Mouse (Mus musculus) kidney, embryonic 16.5 days (tissue): ENCODE measurements at regions not wholly inside any gene's neighbourhood (a gene's known extent, or its start where the extent isn't known, plus 50 kb on each side); places are given as distances from the start of the nearest gene placed in this dataset.

Experiments
- ATAC-seq: fragments of 200-750 bp; cut with Nextera tagmentation; 2 replicates; pipeline ENCODE4 v1.8.0; 2017; ENCODE audit warnings: moderate TSS enrichment; ENCODE audit not compliant: low FRiP score, low TSS enrichment
- H3K27ac ChIP-seq: fragments of 300-500 bp; sonication (generic); 2 replicates; pipeline ENCODE4 v1.5.1; 2014; ENCODE audit warnings: low read length
- H3K27me3 ChIP-seq: fragments of 300-500 bp; sonication (generic); 2 replicates; pipeline ENCODE4 v1.6.1; 2014; ENCODE audit warnings: low read length, control low read depth, mixed read lengths; ENCODE audit not compliant: insufficient read depth
- H3K36me3 ChIP-seq: fragments of 300-500 bp; sonication (generic); 2 replicates; pipeline ENCODE4 v1.6.1; 2014; ENCODE audit warnings: low read length, control low read depth, mixed read lengths; ENCODE audit not compliant: insufficient read depth
- H3K4me1 ChIP-seq: fragments of 300-500 bp; sonication (generic); 2 replicates; pipeline ENCODE4 v1.6.1; 2014; ENCODE audit warnings: low read length, control low read depth, mixed read lengths; ENCODE audit not compliant: insufficient read depth
- H3K4me2 ChIP-seq: fragments of 300-500 bp; sonication (generic); replicated peaks from 2 replicates; pipeline ENCODE4 v1.6.1; 2014; ENCODE audit warnings: low read depth, low read length
- H3K4me3 ChIP-seq: fragments of 300-500 bp; sonication (generic); 2 replicates; pipeline ENCODE4 v1.5.1; 2014; ENCODE audit warnings: mild to moderate bottlenecking, low read length
- H3K9ac ChIP-seq: fragments of 300-500 bp; sonication (generic); replicated peaks from 2 replicates; pipeline ENCODE4 v1.6.1; 2014; ENCODE audit warnings: low read length
- H3K9me3 ChIP-seq: fragments of 300-500 bp; sonication (generic); 2 replicates; pipeline ENCODE4 v1.6.1; 2016; ENCODE audit warnings: low read length, control low read depth
- WGBS: fragments of 180-500 bp; shearing (Covaris S2); extraction: QIAGEN DNeasy Blood & Tissue Kit; methylation state at CpG from one replicate; pipeline ENCODE4 v1.1.7; 2014; 5-methylcytosine and 5-hydroxymethylcytosine counted together

DNA sequence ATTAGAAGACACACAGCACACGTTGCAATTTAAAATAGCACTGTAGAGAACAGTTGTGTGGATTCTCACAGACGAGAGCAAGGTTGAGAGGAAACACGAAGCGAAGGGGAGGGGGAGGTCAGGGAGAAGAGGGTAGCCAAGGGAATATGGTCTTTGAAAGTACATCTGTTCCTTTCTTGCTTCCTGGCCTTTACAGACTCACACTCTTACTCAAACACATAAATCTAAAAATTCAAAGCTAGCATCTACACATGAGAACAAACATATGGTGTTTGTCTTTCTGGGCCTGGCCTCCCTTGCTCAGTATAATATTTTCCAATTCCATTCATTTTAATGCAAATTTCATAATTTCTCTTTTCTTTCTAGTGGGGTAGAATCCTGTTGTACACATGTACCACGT is 124.0 kb upstream of the Arrdc4 start:
- Histone ChIP-seq H3K27ac (no peak overlapping the region; the same call in 1 of the 2 replicates), H3K36me3 (no peaks in the 10 kb centered on the region), H3K9ac (no peak overlapping the region), H3K4me2 (no peak overlapping the region), H3K4me3 (no peak overlapping the region), H3K9me3 (no peaks in the 10 kb centered on the region), H3K4me1 (no peaks in the 10 kb centered on the region), H3K27me3 (no peaks in the 10 kb centered on the region)
- 43% methylated on average over 5 of the region's 5 CpGs for WGBS
- no peak for ATAC-seq

DNA sequence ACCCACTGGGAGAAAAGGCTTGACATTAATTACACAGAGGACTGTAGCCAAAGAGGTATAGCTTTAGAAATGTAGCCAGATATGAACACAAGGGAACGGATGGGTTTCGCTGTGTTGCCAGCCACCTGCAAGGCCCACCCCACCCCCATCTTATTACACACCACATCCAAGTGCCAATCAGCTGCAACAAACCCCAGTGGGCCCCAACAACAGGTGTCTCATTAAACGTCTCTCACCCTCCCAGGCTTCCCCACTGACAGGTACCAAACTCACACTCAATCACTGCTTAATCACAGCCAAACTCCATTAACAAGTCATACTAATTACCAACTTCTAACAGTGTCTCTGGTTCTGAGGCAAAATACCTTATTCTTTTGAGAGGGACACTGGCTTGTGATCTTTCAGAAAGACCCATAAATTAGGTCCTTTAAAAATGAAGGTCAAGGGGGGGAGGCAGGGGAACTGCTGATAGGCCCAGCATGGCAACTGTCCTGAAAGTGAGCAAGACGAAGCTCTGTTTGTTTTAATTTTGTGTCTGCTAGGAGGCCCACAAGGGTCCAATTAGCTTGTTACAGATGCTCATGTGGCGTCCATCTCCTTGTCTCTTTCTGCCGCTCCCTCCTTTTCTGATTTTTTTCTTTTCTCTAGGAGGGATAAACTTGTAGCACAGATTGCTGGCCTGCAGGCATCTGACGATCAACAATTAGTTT is 115.4 kb upstream of the Arrdc4 start:
- WGBS = 53% methylated on average over 7 of the region's 7 CpGs
- H3K9me3 ChIP-seq = no peaks in the 10 kb centered on the region
- no peaks in the 10 kb centered on the region for H3K27me3 ChIP-seq
- no peak overlapping the region for H3K9ac ChIP-seq
- no peak for ATAC-seq
- no peak overlapping the region for H3K4me2 ChIP-seq
- no peak overlapping the region for H3K4me3 ChIP-seq
- no peaks in the 10 kb centered on the region for H3K4me1 ChIP-seq
- no peaks in the 10 kb centered on the region for H3K36me3 ChIP-seq
- no peak overlapping the region for H3K27ac ChIP-seq

DNA sequence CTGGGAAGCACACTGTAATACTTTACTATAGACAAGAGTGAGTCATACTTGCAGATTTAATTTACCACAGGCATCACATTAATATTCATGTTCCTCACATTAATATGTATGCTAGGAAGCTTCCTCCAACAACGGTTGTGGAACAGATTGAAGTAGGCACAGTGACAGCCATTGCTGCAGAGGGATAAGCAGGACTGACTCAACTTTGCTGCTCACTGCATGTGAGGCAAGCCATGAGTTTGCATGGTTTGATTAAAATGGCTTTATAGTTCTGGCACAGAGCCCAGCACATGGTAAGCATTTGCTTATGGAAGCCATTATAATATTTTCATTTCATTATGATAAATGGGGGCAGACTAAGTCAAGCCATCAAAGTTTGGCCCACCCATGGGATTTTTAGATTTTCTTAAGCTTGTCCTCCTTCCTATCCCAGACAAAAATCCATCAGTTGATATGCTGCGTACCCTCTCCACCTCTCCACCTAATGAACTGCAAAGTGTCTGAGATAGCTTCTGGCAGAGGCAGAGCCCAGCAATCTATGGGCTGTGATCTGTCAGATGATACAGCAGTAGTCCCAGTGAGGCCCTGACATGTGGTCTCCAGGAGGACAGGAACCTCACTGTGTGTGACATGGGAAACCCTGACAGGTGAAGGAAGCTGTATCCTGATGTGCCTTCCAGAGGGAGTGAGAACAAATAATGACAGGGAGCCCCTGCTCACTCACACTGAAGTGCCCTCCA is 109.6 kb upstream of the Arrdc4 start:
- Histone ChIP-seq H3K4me3 (no peak overlapping the region), H3K9me3 (no peaks in the 10 kb centered on the region), H3K27me3 (no peaks in the 10 kb centered on the region), H3K27ac (no peak overlapping the region), H3K36me3 (no peaks in the 10 kb centered on the region), H3K4me2 (no peak overlapping the region), H3K9ac (no peak overlapping the region), H3K4me1 (no peaks in the 10 kb centered on the region)
- 48% methylated on average over 2 of the region's 2 CpGs for WGBS
- no peak for ATAC-seq

DNA sequence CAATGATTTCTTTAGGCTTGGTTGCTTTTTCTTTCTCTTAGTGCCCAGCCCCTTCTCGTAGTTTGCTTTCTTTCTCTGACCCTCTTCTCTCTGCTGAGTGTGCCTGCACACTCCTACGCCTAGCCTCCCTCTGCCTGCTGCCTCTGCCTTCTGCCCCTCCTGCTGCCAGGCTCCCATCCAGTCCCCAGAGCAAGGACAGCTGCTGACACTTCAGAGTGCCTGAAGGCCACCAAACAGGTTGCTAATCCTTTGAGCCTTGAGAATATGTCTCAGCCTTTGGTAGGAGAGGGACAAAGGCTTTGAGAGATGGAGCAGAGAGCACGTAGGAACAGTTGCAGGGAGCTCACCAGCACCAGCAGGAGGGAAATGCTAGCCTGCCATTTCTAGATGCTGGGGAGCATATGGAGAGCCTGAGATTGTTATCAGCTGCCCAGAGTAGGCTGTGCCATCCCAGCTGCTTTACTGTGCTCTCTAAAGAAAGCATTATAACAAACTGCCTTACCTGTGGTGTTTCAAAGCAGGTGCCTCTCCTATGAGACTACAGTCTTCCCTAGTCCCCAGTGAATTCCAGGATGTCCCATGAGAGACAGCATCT is 103.0 kb upstream of the Arrdc4 start:
- Histone ChIP-seq H3K4me2 (no peak overlapping the region), H3K9me3 (no peaks in the 10 kb centered on the region), H3K27ac (no peak overlapping the region), H3K9ac (no peak overlapping the region), H3K27me3 (no peaks in the 10 kb centered on the region), H3K4me3 (no peak overlapping the region), H3K4me1 (no peaks in the 10 kb centered on the region), H3K36me3 (no peaks in the 10 kb centered on the region)
- peak; percentile 69; the same call in 1 of the 2 replicates for ATAC-seq
- 27% methylated on average over 3 of the region's 3 CpGs for WGBS

DNA sequence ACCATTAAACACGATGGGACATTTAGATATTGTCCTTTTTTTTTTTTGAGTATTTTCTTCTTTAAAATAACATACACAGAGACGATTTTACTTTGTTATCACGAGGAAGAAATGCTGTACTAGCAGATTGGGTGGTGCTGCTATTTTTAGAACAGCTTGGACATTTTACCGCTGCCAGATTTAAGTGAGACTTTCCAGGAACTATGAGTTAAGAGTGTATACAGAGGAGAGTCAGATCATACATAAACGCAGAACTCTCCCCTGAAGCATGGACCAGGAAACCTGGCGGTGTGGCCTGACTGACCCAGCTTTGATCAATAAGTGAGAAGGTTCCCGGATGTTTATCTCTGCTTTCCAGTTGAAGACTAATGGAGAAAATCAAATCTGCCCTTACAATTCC is 95.6 kb upstream of the Arrdc4 start:
- Histone ChIP-seq H3K4me3 (no peak overlapping the region), H3K9ac (no peak overlapping the region), H3K4me1 (peaks cover 6% of the 10 kb centered on the region; the same call in 1 of the 2 replicates), H3K4me2 (no peak overlapping the region), H3K36me3 (no peaks in the 10 kb centered on the region), H3K27me3 (no peaks in the 10 kb centered on the region), H3K9me3 (no peaks in the 10 kb centered on the region), H3K27ac (no peak overlapping the region)
- WGBS = 33% methylated on average over 7 of the region's 7 CpGs
- ATAC-seq = no peak

DNA sequence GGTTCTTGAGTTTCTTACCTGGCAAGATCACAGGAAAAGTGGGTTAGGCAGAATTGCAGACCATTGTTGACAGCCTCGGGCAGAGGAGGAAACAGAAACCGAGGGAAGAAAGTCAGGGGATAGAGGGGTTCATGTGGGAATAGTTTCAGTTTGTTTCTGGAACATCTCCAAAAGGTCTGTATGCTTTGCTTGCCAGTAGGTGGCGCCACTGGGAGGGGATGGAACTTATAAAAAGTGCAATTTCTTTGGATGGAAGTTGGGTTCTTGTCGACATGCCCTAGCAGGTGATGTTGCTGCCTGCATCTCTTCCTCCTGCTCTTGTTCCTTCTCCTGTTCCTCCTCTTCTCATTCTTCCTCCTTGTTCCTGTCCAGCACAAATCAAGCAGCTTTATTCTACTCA is 94.3 kb upstream of the Arrdc4 start:
- Histone ChIP-seq H3K36me3 (no peaks in the 10 kb centered on the region), H3K4me1 (peaks cover 6% of the 10 kb centered on the region; the same call in 1 of the 2 replicates), H3K9me3 (no peaks in the 10 kb centered on the region), H3K27ac (no peak overlapping the region), H3K4me3 (no peak overlapping the region), H3K9ac (no peak overlapping the region), H3K27me3 (no peaks in the 10 kb centered on the region), H3K4me2 (no peak overlapping the region)
- ATAC-seq = no peak
- WGBS = 39% methylated on average over 4 of the region's 4 CpGs

DNA sequence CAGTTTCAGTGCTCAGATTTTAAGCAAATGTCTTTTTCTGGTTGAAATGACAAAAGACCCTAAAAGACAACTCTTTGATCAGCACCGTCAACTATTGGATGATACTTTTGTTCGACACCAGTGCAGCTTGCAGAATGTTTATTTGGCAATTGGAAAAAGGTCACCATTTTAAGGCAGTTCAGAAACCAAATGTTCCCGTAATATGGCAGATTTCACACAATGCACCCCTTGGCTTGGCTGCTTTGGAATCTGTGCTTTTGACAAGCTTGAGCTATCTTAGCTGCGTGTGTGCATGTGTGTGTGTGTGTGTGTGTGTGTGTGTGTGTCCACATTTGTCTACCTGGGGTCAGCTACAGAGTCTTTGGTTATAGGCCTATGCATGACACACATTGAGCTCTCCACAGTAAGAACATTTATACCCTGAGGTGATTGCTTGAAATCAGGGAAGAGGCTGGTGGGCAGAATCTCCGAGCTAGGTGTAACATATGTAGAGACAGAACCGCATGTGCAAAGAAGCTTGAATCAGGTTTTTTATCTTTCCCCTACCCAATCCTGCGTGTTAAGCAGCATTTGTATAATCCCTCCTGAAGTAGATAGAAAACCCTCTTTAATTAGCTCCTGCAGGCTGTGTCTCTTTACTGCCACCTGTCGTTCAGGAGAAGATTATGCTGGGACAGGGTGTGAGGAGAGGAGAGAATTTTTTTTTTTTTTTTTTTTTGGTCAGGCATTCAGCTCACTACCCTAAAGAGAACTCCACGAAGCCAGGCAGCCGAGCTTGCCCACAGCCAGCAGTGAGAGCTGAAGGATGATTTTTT is 85.1 kb upstream of the Arrdc4 start:
- Histone ChIP-seq H3K4me1 (no peaks in the 10 kb centered on the region), H3K9me3 (no peaks in the 10 kb centered on the region), H3K4me3 (no peak overlapping the region), H3K36me3 (no peaks in the 10 kb centered on the region), H3K9ac (no peak overlapping the region), H3K4me2 (no peak overlapping the region), H3K27ac (no peak overlapping the region), H3K27me3 (no peaks in the 10 kb centered on the region)
- ATAC-seq = no peak
- 50% methylated on average over 10 of the region's 10 CpGs for WGBS

DNA sequence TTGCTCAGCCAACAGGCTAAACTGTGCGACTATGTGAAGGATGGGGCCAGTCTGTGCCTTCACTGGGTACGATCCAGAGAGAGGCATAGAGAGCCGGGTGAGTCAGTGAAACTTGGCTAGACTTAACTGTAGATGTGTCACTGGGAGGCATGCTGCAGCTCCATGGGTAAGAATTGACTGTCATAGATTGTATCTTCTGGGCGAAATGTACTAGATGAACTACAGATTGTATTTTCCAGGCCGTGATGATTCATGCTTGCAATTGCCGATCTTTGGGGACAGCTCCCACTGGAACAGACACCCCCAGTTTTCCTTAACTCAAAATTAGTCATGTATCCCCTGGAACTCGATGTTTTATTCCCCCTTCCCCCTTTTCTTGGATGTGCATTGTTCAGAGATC is 84.5 kb upstream of the Arrdc4 start:
- no peak for ATAC-seq
- Histone ChIP-seq H3K4me1 (no peaks in the 10 kb centered on the region), H3K27ac (no peak overlapping the region), H3K4me3 (no peak overlapping the region), H3K9me3 (no peaks in the 10 kb centered on the region), H3K4me2 (no peak overlapping the region), H3K36me3 (no peaks in the 10 kb centered on the region), H3K9ac (no peak overlapping the region), H3K27me3 (no peaks in the 10 kb centered on the region)
- 85% methylated on average over 7 of the region's 7 CpGs for WGBS

DNA sequence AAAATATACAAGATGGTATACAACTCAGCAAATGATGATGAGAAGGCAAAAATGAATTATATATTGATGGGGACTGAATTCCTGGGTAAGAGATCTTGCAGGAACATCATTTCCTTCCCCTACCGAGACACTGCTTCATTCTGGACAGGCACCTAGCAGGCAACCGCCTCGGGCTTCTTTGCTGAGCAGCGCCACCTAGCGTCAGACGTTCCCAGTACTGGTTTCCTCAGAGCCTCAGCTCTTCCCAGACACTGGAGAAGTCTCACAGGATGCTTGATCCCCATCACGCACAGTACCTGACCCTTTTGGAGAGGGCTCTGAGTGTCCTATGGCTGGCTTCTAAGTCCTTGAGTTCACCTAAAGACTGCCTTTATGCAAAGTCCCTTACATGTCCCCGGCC is 80.8 kb upstream of the Arrdc4 start:
- peak; percentile 67; the same call in 1 of the 2 replicates for ATAC-seq
- WGBS = 14% methylated on average over 8 of the region's 8 CpGs

More for the DNA sequence above, 80.8 kb upstream of the Arrdc4 start:
- H3K27me3 ChIP-seq = no peaks in the 10 kb centered on the region
- H3K9me3 ChIP-seq = no peaks in the 10 kb centered on the region
- no peaks in the 10 kb centered on the region for H3K4me1 ChIP-seq
- H3K4me2 ChIP-seq = no peak overlapping the region
- no peak overlapping the region for H3K9ac ChIP-seq
- H3K27ac ChIP-seq = no peak overlapping the region
- H3K4me3 ChIP-seq = no peak overlapping the region
- H3K36me3 ChIP-seq = no peaks in the 10 kb centered on the region
